Mouse (Mus musculus): ENCODE data around the gene Fdxr.

DNA sequence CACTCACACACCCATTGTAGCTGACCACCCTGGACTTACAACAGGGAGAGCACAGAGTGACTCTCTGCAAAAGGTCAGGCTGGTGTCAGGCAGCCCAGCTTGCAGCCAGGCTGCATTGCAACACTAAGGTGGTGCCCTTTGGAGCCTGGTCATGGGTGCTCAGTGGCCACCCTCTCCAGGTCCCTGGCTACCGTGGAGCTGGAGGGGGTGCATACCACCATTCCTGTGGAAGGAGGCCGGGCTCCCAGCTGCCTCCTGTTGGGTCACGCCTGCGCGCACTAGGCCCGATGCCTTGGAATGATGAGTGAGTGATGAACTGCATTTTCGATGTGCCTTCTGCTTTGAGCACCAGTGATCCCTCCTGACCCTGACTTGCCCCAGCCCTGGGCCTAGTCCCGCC is 32.0 kb downstream of the Fdxr start:
- TF ChIP-seq CTCF (IDR thresholded peaks at IDR 0.05; ENCODE audit: insufficient read depth, low read depth, low read length), result no peak
- TF ChIP-seq POLR2A (IDR thresholded peaks at IDR 0.05; ENCODE audit: insufficient read depth, low read depth, low read length), result no peak

Data from olfactory bulb, adult 2 months (tissue).